Mouse (Mus musculus) left cerebral cortex, adult 2 months (tissue): ENCODE measurements around the gene 1700047I17Rik2. TPM values are rescaled to one million over a fixed set of nuclear protein-coding genes. Genes with fewer than 3 reads are reported as not detected.
"Not testable (repeated sequence)": the region's sequence is repeated elsewhere in the genome, so short reads cannot be mapped to it uniquely, and the experiment has no call there.

ENCODE experiments used
- DNase-seq, 2 experiments: peaks; one replicate each; pipeline ENCODE4 v3.0.0; 2021 to 2022; ENCODE audit warnings: low spot score in 2 of 2, mixed read lengths in 1 of 2; ENCODE audit errors: extremely low spot score in 1 of 2
- H3K27ac ChIP-seq: fragments of 200-600 bp; 2 replicates; pipeline ENCODE4 v1.8.1; 2022
- H3K4me3 ChIP-seq: fragments of 200-600 bp; 2 replicates; pipeline ENCODE4 v1.8.1; 2022
- intact Hi-C: fragments of 180-260 bp; cut with DNase I; formaldehyde crosslinking; loops from one replicate; pipeline ENCODE4 v1.15.1; 2025
- long read RNA-seq, 2 experiments: library from polyadenylated mRNA; stranded (forward); transcript quantifications; one replicate each; pipeline ENCODE4 v2.0.0; 2021; ENCODE audit warnings: borderline mapping rate in 2 of 2
- total RNA-seq, 2 experiments: library from RNA; stranded (reverse); gene quantifications; 2 replicates each; pipeline ENCODE4 v1.2.3; 2021

Gene 1700047I17Rik2
- not detected for total RNA-seq
- long read RNA-seq, experiment 1, transcript 1700047I17Rik2-201 (5 exons, 3,863 nt) = major isoform, 13 of 21 reads
- long read RNA-seq, experiment 1, partial matches to known transcripts = 1 of 21 reads
- long read RNA-seq, experiment 1, other reads (novel, unspliced or antisense) = 7 of 21 reads
- long read RNA-seq, experiment 2, transcript 1700047I17Rik2-201 (5 exons, 3,863 nt) = major isoform, 12 of 19 reads
- long read RNA-seq, experiment 2, partial matches to known transcripts = 4 of 19 reads
- long read RNA-seq, experiment 2, other reads (novel, unspliced or antisense) = 3 of 19 reads

GRCm38 (mm10) chr12:55199306-55199705 is at the start of gene 1700047I17Rik2:
Gene 1700047I17Rik2, plus strand, starts transcription at chr12:55199592.
- intact Hi-C loops, DNase-seq, H3K27ac ChIP-seq, H3K4me3 ChIP-seq: not testable (repeated sequence)

- peak within 1 kb of the TSS; percentile 38; the same call in 1 of the 2 replicates for H3K4me3 ChIP-seq
- DNase-seq, H3K27ac ChIP-seq, intact Hi-C loops: not testable (repeated sequence)
Observed at GRCm38 (mm10) chr12:55154559-55155448, 44.6 kb upstream of the 1700047I17Rik2 start, which contains the start of gene Srp54b. Gene Srp54b, plus strand, starts transcription at chr12:55155104.

- DNase-seq = peak in 1 of 2 experiments; percentile 5
- intact Hi-C loops, H3K27ac ChIP-seq: not testable (repeated sequence)
- H3K4me3 ChIP-seq = peak overlapping the region; percentile 38; the same call in 1 of the 2 replicates
Observed at GRCm38 (mm10) chr12:55155449-55155783, 44.0 kb upstream of the 1700047I17Rik2 start.

- intact Hi-C loops, H3K27ac ChIP-seq: not testable (repeated sequence)
Observed at GRCm38 (mm10) chr12:55167034-55167557, 32.3 kb upstream of the 1700047I17Rik2 start.

GRCm38 (mm10) chr12:55187686-55188085 is 11.7 kb upstream of the 1700047I17Rik2 start:
- DNase-seq, H3K4me3 ChIP-seq, intact Hi-C loops, H3K27ac ChIP-seq: not testable (repeated sequence)

More at GRCm38 (mm10) chr12:55167034-55167557, 32.3 kb upstream of the 1700047I17Rik2 start:
- DNase-seq, H3K4me3 ChIP-seq: not testable (repeated sequence)

GRCm38 (mm10) chr12:55189127-55189526 is 10.3 kb upstream of the 1700047I17Rik2 start:
- intact Hi-C loops, H3K27ac ChIP-seq, DNase-seq, H3K4me3 ChIP-seq: not testable (repeated sequence)

GRCm38 (mm10) chr12:55199799-55200198 is 407 bp downstream of the 1700047I17Rik2 start:
- H3K4me3 ChIP-seq, H3K27ac ChIP-seq, intact Hi-C loops, DNase-seq: not testable (repeated sequence)

- H3K4me3 ChIP-seq, H3K27ac ChIP-seq, intact Hi-C loops, DNase-seq: not testable (repeated sequence)
Observed at GRCm38 (mm10) chr12:55212944-55213343, 13.6 kb downstream of the 1700047I17Rik2 start.

GRCm38 (mm10) chr12:55229626-55230519 is 30.5 kb downstream of the 1700047I17Rik2 start, which contains the start of gene Srp54c:
Gene Srp54c, plus strand, starts transcription at chr12:55230168.
- DNase-seq, H3K27ac ChIP-seq, intact Hi-C loops: not testable (repeated sequence)
- H3K4me3 ChIP-seq = peak within 1 kb of the TSS; percentile 39

GRCm38 (mm10) chr12:55230520-55230861 is 31.1 kb downstream of the 1700047I17Rik2 start:
- DNase-seq, intact Hi-C loops: not testable (repeated sequence)

GRCm38 (mm10) chr12:55242243-55242642 is 42.9 kb downstream of the 1700047I17Rik2 start:
- intact Hi-C loops, H3K27ac ChIP-seq, H3K4me3 ChIP-seq, DNase-seq: not testable (repeated sequence)

More at GRCm38 (mm10) chr12:55230520-55230861, 31.1 kb downstream of the 1700047I17Rik2 start:
- not testable (repeated sequence) for H3K27ac ChIP-seq
- peak overlapping the region; percentile 39 for H3K4me3 ChIP-seq

- intact Hi-C loops, DNase-seq, H3K27ac ChIP-seq, H3K4me3 ChIP-seq: not testable (repeated sequence)
Observed at GRCm38 (mm10) chr12:55261950-55262349, 62.6 kb downstream of the 1700047I17Rik2 start.

GRCm38 (mm10) chr12:55263385-55263784 is 64.0 kb downstream of the 1700047I17Rik2 start:
- H3K27ac ChIP-seq, H3K4me3 ChIP-seq, intact Hi-C loops: not testable (repeated sequence)

More at GRCm38 (mm10) chr12:55263385-55263784, 64.0 kb downstream of the 1700047I17Rik2 start:
- DNase-seq = not testable (repeated sequence)
